Mouse (Mus musculus) retina, embryonic 14.5 days (tissue): ENCODE results near the gene Abcc9.

Source experiments
- DNase-seq: peaks from one replicate; pipeline ENCODE4 v3.0.0-alpha.2; 2015; ENCODE audit warnings: low spot score

Abcc9 gene

DNA sequence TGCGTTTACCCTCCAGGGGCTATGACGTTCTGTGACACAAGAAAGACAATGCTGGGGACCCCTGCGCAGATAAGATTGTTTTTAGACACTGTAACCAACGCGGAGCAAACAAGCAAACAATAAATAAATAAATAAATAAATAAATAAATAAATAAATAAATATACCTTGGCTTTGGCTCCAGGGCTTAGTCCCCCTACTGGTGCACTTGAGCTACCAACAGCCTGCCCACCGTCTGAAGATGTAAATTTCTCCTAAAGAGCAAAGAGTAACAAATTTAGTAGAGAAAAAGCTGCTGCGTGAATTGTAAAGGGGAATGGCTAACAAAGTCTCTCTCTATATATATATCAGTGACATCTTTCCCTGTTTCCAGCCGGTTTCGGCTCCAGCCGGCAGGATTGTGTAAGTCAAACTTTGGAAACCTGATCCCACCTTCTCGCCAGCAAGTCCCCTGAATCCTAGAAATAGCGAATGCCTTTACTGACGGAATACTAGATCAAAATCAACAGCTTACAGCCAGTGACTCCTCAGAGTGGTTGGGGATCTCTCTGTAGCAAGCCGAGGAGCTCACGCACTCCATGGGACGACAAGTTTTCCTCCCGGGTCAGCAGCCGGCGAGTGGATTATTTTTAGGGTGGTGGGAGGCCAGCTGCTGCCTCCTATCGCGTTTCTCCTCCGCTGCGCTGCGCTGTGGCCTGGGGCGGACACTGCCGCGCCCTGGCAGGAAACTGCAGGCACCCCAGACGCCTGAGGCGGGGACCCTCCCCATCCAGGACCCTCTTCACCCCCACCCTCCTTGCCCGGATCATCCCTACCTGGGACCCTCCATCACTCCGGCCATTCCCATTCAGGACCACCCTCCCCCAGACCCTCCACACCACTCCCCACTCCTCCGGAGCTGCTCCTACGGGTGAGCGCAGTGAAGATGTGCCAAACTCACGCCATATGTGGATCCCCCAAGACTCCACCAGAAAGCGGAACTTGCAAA lies at the start of gene Abcc9:
Gene Abcc9, minus strand, starts transcription at position 664 of the 986 bp plus-strand sequence.
- peak; percentile 45 for DNase-seq

DNA sequence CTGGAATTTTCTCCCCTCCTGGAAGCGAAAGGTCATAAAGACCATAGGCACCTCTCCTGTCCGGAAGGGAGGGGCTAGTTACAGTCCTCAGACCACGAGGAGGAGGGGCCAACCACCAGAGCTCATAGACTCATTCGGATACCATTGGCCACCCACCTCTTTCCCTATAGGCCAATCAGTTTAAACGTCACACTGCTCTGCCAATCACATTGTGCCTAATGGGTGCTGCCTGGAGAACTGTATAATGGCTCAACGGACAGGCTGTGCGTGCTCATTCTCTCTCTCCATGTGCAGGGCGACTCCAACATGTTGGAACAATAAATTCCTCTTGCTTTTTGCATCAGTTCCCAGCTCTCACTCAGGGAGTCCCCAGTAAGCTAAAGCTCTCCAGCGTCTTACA lies 49.2 kb upstream of the Abcc9 start:
- DNase-seq, result no peak

DNA sequence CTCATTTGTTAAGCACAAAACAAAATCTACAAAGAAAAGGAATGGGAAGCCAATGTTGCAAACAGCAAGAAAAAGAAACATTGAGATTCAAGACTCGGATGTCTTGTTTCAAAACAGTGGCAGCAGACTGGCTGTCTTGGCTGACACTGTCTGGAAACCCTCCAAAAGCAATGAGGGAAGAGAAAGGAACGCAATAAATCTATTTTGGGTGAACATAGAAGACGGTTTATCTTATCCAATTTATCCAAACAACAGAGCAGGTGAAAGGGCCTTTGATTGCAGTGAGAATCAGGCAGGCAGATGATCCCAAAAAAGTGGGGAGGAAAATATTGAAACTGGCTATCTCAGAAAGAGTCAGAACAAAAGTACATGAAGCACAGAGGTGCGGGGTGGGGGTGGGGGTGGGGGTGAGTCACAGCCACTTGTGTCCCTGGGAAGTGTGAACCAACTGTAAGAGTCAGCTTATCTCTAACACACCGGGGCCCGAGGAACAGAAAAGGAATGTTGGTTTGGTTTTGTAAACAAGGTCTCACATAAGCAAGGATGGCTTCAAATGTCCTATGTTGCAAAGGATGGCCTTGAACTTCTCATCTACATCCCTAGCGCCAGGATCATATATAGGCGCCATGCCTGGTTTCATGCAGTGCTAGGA lies 46.1 kb upstream of the Abcc9 start:
- no peak for DNase-seq

DNA sequence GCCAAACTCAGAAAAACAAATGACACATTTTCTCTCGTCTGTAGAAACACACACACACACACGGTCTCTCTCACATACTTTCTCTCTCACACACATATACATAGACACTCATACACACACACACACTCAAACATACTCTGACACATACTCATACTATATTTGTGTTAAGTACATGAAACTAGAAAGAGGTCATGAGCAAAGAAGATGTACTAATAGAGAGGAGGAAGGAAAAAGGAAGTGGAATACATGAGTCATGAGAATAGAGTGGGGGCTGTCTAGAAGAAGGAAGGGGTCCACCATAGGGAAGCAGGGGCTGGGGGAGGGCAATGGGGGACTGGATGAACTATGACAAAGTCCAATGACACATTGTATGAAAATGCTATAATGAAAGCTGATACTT lies 45.0 kb upstream of the Abcc9 start:
- no peak for DNase-seq

DNA sequence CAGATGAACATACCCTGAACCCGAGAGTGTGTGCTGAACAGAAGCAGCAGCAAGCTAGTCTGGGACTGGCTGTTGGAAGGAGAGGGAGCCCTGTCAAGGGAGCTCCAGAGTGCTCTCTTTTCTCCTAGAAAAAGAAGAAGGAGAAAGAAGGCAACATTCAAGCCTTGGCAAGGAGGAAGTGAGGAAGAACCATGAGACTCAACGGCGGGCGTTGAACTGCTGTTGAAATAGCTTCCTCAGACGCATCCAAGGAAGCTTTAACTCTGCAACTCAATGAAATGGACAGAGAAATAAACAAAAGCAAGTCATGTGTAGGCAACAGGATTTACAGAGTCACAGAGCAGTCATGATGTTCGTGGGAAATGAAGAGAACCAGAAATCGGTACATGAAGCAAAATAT lies 44.6 kb upstream of the Abcc9 start:
- DNase-seq, result no peak

DNA sequence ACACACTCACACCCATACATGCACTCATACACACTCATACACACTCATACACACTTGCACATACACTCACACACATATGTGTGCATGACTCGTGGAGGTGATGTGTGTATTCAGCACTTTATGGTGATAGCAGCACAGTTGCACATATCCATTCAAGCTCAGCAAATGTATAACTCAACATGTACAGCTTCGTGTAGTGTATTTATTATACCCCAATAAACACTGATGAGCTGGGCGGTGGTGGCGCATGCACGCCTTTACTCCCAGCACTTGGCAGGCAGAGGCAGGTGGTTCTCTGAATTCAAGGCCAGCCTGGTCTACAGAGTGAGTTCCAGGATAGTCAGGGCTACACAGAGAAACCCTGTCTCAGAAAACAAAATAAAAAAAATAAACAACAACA lies 43.4 kb upstream of the Abcc9 start:
- no peak for DNase-seq

DNA sequence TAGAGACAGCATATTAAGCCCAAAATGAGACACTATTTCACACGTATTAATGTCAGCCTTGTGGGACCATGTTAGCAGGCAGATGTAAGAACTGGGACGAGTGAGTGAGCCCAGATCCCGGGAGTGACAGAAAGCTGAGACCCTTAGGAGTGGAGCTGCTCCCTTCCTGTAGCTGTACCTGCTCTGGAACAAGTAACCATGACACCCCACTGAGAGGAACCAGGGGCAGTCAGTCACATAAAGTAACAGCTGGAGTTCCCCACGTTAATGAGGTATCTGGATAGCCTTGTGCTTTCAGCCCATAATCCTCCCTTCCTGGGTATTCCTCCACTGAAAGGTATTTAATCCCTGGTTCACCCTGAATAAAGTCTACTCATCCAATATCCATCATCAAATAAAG lies 41.1 kb upstream of the Abcc9 start:
- no peak for DNase-seq

DNA sequence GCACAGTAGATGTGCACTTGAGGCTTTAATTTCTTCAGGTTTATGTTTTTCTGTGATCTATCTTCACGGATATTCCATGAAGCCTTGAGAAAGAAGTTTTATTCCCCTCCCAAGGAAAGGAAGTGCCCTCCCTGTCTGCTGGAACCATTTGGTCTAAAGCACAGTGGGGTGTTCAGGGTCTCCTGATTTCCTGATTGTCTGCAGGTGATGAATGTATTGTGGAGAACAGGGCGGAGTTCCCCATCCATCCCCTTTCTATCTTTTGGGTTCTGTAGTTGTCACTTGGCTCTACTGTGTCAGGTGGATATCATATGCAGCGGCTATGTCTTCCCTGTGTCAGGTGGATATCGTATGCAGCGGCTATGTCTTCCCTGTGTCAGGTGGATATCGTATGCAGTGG lies 39.6 kb upstream of the Abcc9 start:
- DNase-seq, result no peak

DNA sequence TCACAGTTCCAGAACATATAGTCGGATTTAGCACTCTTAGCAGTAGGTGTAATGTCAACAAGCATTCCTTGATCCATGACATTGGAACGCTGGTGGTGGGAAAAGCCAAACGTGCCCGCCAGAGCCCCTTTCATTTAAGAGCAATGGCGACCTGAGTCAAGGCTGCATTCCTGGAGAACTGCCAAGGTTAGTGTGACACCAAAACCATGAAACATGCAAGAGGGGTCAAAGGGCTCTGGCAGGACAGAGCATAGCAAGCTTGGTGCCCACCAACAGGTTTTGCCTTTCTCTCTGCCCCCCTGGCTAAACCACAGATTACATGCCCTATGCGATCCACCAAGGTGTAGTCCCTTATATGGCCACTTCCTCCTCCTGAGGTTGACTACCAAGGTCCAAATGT lies 36.5 kb upstream of the Abcc9 start:
- no peak for DNase-seq

DNA sequence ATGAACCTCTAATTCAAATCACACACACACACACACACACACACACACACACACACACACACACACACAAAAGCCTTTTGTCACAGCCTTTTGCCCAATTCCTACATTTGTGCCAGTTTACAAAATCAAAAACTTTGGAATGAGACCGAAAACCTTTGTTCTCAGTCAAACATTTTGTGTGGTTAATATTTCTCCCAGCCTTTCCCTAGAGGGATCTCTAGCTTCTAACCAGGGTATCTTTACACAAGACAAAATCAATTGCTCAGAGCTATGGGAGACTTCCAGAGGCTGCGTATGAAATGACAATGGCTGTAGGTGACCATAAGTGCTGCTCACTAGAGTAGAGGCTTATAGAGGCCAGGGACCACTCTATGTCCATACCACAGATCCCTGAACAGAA lies 36.1 kb upstream of the Abcc9 start:
- DNase-seq, result no peak

DNA sequence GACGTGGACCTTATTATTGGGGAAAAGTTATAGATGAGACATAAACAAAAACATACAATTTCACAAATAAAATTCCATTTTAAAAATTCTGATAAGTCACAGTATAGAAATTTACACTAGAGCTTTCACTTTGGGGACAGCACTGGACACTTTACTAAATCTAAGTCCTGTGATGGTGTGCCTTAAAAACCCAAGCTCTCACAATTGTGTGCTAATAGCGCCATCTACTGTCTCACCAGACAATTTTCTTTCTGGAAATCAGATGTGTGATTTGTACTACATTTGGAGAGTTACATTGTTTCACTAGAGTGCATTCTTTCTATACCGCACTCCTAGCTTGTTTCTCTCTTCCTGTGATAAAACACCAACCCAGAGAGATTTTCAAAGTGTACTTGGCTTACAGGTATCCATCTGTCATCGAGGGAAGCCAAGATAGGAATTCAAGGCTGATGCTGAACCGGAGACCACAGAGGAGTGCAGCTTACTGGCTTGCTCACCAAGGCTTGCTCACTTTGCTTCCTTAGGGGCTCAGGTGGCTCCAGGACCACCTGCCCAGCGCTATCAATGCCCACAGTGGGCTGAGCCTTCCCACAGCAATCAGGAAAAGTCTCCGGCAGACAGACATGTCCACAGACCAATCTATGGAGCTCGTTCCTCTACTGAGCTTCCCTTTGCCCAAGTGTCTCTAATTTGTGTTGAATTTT lies 33.3 kb upstream of the Abcc9 start:
- DNase-seq, result peak; percentile 85

DNA sequence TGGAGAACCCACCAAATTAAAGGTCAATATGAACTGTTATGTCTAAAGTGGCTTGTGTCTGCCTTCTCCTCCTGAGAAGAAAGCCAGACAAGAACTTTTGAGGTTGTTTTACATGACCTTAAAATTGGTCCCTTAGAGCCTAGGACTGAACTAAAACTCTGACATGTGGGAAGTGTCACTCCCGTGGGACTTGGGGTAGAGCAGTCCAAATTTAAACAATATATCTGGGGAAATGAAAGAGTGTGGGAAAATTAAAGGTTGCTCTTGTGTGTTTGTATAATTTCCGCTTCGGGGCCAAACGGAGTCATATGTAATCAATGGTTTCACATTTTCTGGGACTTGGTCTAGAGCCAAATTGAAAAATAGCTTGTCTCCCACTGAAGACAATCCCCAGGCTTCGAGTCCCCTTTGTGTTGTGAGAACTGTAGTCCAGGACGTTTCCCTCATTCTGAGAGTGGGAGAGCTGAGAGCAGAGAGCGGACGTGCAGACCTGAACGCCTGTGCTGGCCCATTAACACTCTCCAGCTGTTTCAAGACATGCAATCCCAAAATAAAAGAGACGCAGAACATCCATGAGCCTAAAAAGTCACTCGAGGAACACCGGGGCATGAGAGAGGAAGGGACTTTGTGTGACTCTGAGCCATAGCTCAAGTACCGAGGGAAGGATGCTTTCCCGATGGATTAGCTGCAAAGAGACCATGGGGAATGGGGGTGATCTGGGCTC lies 30.6 kb upstream of the Abcc9 start:
- no peak for DNase-seq

DNA sequence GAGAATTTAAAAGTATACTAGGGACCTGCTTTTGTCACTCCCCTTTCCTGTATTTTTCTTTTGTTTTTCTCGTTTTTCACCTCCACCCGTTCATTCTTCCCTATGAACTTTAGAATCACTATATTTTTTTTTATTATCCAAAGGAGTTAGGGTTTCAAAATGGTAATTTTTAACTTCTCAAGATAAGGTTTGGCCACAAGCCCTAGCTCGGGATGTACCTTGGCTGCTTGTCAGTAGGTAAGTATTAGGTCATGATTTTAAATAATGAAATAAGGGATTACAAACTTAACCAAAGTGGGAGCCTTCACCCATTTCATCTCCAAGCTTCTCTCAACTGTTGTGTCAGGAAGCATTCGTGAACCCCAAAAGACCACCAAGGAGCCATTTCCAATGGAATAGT lies 23.9 kb upstream of the Abcc9 start:
- no peak for DNase-seq

DNA sequence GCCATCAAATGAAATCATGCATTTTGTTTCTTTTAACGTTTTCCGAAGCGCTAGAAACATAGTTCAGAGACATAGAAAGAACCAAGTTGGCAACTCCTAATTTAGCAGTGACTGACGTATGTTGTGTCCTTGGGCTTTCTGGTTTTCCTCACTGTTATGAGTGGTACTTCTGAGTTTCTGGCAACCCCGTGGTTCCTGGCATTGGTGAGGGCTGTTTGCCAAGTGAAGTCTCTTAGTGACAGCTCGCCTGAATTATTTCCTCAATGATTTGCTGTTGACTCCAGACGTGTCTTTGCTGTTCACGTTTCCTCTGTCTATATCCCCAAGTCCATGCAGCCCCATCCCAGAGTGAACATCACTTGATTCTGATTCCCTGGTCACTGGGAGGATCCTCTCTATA lies 19.6 kb upstream of the Abcc9 start:
- no peak for DNase-seq

DNA sequence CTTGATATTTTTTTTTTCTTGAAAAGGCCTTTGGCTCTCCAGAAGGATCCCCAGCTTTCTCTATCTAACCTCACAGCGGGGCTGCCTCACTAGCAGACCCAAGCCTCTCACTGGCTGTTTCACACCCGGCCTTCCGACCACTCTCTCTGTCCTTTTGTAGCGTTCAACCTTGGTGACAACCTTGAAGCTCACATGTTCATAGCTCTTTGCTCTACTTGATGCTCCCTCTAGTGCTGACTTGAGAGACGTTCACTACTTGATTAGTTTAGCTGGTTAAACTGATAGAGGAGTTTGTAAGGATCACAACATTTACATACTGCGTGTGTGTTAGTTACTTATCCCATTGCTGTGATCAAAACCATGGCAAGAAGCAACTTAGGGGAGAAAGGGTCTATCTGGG lies 18.5 kb upstream of the Abcc9 start:
- no peak for DNase-seq

DNA sequence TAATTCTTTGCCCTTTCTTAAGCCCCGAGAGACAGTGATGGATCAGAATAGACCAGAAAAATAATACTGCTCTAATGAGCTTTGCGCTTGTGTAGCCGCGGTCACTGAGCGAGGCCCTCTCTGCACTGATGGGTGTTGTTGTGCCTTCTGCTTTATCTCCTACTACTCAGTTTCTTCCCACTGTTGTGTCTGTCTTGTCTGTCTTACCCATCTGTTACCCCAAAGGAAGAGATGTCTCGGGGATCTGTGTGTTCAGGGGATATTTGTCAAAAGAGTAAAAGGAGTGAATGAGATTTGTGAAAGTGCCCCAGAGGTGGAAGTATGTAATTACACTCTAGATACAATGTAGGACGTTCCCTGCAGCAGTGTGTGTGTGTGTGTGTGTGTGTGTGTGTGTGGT lies 16.1 kb upstream of the Abcc9 start:
- peak; percentile 12 for DNase-seq

DNA sequence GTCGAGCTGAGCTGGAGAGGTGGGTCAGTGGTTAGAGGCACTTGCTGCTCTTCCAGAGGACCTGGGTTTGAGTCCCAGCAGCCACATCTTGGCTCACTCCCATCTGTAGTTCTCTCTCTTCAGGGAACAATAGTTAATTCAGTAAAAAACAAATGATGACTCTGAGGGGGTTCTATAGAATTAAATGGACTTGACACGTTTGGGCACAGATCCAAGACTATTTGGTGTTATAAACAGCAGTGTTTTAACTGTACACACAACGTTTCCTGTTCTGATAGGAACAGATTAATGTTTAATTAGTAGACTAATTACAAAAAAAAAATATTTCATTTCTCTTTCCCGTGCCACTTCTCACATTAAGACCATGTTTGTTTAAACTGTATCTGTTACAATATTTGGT lies 15.1 kb upstream of the Abcc9 start:
- DNase-seq, result no peak

DNA sequence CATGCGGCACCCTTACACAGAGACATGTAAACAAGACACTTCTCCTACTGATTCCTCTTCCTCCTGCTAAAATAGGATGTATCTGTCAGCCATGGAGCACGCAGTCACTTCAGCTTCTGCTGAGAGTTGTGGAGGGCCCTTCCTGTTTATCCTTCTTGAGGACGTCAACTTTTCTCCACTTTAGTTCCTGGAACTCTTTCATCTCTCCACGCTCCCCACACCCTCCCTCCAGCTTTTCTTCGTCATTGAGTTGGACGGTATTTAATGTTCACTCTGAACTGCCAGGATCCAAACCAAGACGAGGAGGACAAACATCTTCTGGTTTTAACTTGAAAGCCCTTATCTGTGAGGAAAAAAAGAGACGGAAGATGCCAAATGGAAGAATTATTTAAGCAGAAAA lies 12.9 kb upstream of the Abcc9 start:
- DNase-seq, result no peak

DNA sequence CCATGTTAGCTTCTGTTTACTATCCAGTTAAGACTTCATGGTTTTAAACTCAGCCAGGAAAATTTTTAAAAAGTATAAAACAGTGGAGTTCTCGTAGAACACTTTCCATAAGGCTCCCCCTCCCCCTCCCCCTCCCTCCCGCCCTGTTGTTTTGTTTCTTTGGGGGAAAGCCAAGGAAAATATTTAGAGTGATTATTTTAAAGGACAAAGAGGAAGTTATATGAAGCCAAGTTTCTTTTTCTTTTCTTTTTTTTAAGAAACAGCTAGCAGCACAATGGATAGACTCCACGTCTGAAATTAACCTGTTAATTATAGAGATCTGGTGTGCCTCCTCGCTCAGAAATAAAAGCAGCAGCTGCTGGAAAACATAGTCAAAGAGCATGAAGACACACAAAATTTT lies 9.0 kb upstream of the Abcc9 start:
- no peak for DNase-seq

DNA sequence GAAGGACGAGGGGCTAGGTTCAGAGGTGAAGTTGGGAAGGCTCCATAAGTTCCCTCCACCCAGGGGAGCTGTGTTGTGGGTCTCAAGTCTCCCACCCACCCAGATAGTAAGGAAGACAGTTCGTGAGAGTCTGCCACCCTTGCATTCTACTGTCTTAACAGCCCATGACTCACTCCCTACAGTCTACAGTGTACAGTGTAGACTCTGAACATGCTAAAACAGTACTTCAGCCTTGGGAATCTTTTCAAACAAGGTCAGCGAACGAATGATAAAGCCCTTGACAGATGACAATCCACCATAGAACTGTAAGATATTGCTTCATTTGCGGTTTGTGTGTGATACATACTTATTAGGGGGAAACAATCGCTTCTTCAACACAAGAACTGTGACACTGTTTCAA lies 8.6 kb upstream of the Abcc9 start:
- no peak for DNase-seq

DNA sequence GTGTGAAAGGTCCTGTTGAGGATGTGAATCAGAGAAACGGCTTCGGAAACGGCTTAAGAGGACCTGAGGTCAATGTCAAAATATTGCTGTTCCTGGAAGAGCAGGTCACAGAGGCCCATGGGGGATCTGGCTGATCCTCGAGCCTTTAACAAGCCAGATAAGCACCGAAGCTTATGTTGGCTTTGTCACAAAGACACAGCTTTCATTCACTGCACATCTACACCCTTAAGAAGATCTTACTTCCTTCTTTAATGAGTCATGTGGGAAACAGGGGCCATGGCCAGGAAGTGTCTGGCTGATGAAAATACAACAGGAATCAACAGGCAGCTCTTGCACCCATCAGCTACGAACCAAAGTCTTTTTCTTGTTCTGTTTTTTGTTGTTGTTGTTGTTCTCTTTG lies 6.3 kb upstream of the Abcc9 start:
- DNase-seq, result no peak

DNA sequence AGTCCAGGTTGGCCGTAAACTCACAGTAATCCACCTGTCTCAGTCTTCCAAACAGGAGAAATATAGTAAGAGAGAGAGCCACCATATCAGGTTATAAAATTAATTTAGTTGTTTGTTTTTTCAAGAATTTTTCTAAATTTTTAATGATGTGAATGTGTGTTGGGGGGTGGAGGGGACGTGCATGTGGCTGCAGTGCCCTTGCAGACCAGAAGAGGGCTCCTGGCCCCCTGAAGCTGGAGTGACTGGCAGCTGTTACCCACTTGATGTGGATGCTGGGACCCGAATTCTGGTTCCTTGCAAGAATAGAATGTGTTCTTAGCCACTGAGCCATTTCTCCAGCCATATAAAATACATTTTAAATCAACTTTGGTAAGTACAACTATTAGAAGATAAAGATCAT lies 4.6 kb upstream of the Abcc9 start:
- no peak for DNase-seq
